Mouse (Mus musculus): Measurements from ENCODE around the gene Capza1.
A peak's percentile ranks its signal among the peaks of the same experiment; 100 is the strongest.
"Not testable (repeated sequence)": the region's sequence is repeated elsewhere in the genome, so short reads cannot be mapped to it uniquely, and the experiment has no call there.

Gene Capza1

DNA sequence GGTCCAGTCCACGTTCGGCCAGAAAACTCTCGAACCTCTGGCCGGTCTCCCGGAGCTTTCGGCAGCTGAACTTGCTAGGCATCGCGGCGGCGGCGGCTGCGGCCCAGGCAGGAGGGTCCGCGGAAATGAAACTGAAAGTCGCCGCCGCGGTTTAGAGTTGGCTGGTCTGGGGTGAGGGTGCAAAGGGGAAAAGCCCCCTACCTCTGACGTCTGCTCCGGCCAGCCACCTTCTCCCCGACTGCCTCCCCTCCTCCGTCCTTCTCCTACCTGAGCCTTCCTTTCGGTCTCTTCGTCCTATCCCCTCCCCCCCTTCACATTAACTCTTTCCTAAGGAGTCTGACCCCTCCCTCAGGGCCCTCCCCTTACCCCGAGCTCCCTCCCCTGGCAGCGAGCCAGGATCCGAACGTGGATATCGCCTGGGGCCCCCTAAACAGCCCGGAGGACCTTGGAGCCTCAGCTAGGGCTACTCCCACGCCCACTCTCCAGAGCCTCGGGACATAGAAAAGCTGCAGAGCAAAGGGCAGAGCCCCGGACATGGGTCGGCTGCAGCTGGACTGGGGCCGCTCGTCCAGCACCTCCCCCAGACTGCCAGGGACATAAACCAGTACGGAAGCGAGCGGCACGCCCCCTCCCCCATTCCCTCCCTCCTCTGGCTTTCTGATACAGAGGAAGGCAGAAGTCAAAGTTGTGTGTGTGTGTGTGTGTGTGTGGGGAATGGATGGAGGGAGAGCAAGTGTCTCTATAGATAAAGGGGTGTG, 46.1 kb downstream of the Capza1 start, which contains the start of gene Mov10:
TSS of gene Mov10 (minus strand) at position 573 of the 758 bp plus-strand sequence.
- DNase-seq (ENCODE audit: low read depth in 2 of 2, low spot score in 2 of 2): peak; percentile 32 to 46

DNA sequence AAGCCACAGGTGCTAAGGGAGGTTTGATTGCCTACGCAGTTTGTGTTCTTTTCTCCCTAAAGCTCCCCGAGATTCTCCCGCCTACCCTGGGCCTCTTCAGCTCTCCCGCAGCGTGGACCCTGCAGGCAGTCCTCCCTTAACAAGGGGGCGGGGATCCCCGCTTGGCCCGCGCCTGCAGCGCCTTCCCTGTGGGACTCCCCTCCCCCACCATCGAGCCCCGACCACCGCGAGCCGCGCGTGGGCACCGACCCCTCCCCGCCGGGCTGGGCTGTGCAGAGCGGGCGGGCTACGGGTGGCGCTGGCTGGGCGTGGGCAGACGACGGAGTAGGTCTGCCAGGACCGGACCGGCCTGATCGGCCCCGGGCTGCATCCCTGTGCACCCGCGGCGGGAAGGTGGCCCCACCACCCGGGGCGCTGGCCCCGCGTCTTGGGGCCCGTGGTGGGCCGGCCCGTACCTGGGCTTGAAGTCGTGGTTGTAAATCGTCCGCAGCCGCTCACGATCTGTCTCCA, 46.8 kb downstream of the Capza1 start:
- peak in 1 of 2 experiments; percentile 26 for DNase-seq (ENCODE audit: low read depth in 2 of 2, low spot score in 2 of 2)

DNA sequence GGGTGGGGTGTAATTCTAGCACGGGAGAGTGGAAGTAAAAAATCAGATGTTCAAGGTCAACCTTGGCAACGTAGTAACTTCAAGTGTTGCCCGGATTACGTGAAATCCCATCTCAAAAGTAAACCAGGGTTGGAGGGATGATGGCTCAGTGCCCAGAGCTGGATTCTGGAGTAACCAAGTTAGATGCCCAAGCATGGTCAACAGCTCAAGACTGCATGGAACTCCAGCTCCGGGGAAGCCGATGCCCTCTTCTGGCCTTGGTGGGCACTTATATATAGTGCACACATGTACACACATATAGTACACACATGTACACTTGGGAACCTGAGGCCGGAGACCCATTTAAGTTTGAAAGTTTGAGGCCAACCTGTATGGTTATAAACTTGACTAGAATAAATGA, 48.2 kb downstream of the Capza1 start:
- DNase-seq (ENCODE audit: low read depth in 2 of 2, low spot score in 2 of 2): no peak

DNA sequence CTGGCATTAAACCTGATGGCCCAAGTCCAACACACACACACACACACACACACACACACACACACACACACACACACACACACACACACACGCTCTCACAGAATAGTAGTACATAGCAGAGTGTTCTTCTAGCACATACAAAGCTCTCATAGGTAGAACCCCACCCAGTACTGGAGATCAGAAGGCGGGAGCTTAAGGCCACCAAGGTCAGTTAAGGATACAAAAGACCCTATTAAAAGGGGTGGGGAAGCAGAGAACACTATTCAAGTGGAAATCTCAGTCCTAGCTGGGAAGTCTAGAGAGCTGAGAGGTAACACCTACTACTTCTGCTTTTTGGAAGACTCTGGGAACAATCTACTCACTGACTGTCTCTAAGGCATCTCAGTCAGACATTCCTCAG, 49.0 kb downstream of the Capza1 start:
- no peak for DNase-seq (ENCODE audit: low read depth in 2 of 2, low spot score in 2 of 2)

DNA sequence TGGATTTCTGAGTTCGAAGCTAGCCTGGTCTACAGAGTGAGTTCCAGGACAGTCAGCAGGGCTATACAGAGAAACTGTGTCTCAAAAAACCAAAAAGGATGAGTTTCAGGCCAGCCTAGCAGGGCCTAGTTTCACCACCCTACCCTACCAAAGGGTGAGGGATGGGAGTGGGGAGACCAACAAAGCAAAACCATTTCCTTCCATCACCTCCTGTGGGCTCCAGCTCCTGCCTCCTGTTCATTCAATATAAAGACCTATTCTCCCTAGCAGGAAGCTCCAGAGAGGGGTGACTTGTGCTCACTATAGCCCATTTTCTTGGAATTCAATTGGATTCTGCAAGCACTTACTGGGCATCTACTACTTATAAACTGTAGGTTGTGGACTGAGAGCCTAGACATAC, 49.6 kb downstream of the Capza1 start:
- DNase-seq (ENCODE audit: low read depth in 2 of 2, low spot score in 2 of 2): no peak

DNA sequence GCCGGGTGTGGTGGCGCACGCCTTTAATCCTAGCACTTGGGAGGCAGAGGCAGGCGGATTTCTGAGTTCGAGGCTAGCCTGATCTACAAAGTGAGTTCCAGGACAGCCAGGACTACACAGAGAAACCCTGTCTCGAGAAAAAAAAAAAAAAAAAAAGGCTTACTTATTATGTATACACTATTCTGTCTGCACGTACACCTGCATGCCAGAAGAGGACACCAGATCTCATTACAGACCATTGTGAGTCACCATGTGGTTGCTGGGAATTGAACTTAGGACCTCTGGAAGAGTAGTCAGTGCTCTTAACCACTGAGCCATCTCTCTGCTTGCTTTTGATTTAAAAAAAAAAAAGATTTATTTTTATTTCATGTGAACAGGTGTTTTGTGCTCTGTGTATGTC, 51.1 kb downstream of the Capza1 start:
- not testable (repeated sequence) for DNase-seq (ENCODE audit: low read depth in 2 of 2, low spot score in 2 of 2)

DNA sequence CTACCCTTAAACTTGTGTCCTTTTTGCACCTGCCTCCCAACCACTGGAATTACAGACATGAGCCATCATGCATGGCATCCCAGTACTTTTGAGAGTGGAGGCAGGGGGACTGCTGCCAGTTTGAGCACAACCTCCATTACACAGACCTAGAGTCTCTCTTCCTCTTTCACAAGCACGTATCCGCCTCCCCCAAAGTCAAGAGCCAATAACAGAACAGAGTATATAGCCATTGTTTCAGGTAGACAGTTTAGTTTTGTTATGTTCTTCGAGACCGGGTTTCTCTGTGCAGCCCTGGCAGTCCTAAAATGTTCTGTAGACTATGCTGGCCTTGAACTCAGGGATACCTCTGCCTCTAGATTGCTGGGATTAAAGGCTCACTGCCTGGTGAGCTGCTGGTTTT, 52.1 kb downstream of the Capza1 start:
- DNase-seq (ENCODE audit: low read depth in 2 of 2, low spot score in 2 of 2): no peak

DNA sequence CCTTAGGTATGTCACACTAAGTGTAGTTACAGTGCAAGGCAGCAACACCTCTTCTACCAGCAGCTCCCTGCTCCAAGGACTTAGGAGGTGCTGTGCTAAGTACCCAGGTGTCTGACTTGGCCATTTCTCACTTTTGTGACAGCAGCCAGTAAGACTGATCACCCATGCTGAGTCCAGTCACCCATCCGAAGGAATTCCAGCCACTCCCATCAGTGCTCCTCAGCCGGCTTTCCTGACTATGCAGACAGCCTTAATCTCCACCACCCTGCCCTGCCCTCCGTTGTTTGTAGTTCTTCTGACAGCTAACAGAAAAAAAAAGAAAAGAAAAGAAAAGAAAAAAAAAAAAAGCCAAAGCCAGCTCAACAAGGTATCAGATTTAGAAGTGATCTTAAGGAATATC, 52.6 kb downstream of the Capza1 start:
- no peak for DNase-seq (ENCODE audit: low read depth in 2 of 2, low spot score in 2 of 2)

DNA sequence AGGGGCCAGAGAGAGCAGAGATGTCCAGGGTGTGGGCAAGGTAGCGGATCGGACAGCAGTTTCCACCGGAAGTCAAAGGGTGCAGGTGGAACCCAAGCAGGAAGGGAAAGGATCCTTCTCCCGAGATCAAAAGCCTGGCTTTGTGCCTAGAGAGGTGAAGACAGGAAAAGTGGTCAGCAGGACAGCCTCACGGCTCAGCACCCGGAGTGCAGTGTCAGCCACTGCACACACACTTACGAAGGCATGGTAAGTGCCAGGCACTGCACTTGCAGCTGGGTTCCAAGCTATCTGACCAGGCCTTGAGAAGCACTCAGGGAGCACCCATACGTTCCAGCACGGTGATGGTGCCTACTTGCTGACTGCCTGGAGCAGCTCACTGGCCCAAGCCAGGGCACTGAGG, 58.8 kb downstream of the Capza1 start:
- DNase-seq (ENCODE audit: low read depth in 2 of 2, low spot score in 2 of 2): no peak

DNA sequence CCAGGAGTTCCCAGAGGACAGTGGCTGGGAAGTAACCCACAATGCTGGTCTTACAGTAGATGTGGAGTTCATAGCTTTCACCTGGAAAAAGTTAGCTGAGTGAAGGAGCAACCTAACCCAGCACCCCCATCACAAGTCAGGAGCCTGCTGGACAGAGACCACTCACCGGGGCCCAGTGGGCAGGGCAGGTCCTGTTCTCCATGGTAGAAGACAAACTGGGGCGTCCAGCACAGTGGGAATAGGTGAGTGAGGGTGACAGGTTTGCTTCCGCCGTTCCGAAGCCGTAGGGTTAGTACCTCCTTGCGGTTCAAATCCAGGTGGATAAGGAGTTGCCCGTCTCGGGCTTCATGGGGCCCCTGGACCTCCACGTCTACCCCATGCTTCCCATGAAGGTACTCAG, 60.0 kb downstream of the Capza1 start:
- no peak for DNase-seq (ENCODE audit: low read depth in 2 of 2, low spot score in 2 of 2)

DNA sequence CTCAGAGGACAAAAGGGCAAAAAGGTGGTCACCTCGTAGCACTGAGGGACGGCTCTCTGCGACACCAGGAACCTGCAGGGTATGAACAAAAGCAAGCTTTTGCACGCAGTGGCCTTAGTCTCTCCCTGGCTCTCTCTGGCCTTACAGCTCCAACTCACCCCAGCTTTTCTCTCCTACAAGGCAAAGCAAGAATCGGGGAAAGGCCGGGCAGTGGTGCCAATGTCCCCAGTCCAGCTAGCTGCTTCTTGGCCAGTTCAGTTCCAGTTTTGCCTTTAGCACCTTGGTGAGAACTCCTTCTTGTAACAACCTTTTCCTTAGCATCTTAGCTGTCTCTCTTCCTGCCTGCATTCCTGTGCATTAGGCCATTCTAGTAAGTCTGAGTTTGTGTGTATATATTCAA, 62.8 kb downstream of the Capza1 start:
- no peak for DNase-seq (ENCODE audit: low read depth in 2 of 2, low spot score in 2 of 2)

DNA sequence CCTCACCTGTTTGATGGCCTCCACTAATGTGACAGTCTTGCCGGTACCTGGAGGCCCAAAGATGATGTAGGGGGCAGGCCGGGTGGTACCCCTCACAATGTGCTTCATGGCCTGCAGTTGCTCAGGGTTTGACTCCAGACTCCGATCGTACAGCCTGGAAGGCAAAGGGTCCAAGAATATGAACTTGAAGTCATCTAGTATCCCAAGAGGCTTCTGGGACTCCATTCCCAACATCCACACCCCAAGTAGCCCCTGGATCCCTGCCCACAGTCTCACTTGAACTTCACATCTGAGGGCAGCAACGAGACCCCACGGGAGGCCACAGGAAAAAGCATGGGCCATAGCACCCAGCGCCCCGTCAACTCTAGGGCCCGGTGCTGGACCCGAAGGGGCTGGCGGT, 63.6 kb downstream of the Capza1 start:
- no peak for DNase-seq (ENCODE audit: low read depth in 2 of 2, low spot score in 2 of 2)

DNA sequence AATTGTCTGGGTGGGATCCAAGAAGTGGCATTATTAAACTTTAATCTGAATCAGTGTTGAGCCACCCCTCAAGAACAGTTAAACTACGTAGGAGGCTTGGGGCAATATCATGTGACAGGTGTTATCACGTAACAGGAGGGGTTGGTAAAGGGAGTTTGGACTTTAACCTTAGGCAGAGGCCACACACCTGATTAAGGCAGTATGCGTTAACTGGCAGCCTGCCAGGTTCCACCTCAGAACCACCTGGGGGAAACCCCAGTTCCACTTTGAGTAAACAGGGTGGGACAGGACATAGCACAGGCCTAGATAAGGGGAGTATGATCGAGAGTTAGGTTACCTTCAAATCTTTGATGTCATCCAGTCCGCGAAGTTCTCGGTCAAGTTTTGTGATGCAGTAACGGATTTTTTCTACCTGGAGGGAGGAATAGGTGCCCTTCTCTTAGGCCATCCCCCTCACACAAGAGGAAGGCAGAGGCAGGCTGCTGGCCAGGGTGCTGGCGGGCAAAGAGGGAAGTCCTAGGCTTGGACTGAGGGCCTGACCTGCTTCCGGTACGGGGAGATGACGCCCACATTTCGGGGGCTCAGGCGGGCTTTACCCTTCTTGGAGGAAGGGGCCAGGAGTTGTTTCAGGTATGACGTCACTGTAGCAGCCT, 67.7 kb downstream of the Capza1 start:
- DNase-seq (ENCODE audit: low read depth in 2 of 2, low spot score in 2 of 2): peak in 1 of 2 experiments; percentile 29

DNA sequence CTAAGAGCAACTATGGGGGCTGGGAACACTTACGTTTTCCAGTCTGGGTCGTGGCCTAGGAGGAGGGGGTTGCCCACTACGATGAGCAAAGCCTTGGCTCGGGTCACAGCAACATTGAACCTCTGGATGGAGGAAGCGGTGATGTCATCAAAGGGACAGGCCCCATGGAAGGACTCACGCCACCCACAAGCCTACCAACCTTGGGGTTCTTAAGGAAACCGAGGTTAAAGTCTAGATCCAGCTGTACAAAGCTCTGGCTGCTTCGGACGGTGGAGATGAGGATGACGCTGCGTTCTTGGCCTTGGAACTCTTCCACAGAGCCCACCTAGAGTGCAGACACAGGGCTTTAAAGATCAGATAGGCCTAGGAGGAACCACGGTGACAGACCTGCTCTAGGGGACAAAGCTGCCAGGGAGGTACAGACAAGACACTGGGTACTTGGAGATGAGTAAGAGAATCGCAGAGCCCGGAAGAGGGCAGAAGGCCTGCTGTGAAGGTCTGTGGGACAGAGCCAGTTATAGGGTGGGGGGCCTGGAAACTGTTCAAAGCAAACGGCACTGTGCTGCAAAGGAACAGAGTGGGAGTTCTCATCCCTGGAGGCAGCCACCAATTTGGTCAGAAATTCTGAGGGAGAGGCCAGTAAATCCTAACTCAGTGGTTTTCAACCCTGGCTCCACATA, 68.5 kb downstream of the Capza1 start:
- no peak for DNase-seq (ENCODE audit: low read depth in 2 of 2, low spot score in 2 of 2)

DNA sequence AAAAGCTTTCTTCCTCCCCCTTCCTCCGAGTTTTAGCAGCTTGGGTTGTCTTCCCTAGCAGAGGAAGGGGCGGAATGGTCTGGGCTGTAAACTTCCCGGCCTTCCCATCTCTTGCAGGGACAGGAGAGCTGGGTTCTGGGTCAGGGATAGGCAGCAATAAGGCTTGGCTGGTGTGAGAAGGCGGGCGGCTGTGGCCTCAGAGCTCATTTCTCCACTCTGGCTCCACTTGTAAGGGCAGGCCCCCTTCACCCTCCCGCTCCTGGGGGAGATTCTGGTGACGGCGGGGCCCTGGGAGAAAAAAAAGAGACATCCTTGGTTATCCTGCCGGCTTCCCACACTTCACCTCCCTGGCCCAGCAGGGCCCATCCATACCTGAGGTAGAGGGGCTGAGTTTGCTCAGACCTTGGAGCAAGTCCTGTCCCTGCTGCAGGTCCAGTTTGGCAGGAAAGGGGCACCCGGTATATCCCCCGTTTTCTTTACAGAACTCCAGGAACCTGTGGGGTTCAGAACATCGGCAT, 69.3 kb downstream of the Capza1 start:
- DNase-seq (ENCODE audit: low read depth in 2 of 2, low spot score in 2 of 2): no peak

DNA sequence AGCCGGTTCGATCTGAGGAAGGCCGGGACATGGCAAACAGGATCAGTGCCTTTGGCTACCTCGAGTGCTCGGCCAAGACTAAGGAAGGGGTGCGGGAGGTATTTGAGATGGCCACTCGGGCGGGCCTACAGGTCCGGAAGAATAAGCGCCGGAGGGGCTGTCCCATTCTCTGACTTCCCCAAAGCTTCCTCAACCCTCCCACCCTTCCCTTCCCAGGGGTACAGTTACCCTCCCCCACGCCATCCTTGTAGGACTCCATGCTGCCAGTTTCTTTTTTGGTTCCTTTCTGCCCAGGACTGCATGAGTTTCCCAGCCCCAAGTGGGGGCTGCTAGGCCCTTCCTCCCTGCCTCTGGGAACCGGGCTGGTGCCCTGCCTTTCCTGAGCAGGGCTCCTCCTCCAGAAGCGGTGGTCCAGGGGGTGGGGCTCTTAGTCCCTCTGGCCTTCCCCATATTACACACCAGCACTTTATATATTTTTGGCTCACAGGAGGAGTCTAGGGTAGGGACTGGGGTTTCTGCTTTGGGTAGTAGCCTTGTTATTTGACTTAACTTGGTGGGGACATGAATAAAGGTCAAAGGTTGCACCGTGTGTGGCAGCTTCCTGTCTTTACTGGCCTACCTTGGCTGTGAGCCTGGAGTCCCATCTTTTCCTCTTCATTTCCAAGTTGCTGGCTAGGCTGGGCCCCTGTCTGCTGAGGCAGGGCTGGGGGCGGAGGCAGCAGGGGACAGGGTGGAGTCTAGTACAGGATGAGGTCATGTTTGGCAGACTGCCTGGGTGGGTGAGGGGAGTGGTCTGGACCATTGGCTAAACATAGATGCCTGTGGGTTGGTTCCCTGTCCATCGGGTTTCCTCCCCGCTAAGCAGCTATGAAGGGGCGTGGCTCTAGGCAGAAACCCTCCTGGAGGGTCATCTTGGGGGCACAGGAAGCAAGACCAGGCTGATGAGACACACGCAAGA, 70.2 kb downstream of the Capza1 start:
- peak in 1 of 2 experiments; percentile 29 for DNase-seq (ENCODE audit: low read depth in 2 of 2, low spot score in 2 of 2)

DNA sequence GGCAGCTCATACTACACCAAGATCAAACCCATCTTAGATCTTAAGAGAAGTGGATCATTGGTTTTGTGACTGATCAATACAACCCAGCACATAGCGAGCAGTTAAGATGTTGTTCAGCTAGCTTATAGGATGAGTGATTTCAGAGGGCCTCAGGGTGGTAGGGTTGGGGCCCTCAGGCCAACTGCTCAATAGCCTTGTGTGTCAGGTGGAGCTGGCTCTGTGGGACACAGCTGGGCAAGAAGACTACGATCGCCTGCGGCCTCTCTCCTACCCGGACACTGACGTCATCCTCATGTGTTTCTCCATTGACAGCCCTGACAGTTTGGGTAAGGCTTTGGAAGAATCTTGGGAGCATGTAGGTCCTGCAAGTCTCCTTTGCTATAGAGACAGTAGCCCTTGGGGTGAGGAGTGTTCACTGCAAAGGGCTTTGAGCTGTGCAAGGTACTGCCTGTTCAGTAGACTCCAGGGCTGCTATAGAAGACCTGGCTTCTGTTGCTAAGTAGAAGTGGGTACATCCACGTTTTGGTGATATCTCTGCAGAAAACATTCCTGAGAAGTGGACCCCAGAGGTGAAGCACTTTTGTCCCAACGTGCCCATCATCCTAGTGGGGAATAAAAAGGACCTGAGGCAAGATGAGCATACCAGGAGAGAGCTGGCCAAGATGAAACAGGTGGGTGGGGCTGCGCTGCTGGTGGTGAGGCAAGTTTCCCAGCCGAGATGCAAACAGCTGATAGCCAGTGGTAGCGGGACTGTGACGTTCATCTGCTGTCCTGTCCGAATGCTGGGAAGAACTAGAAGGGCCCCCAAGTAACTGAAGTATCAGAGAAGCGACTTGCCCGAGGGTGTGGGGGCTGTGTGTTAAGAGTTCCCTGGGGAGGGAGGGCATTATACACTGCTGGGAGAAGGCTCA, 71.7 kb downstream of the Capza1 start:
- DNase-seq (ENCODE audit: low read depth in 2 of 2, low spot score in 2 of 2): no peak

DNA sequence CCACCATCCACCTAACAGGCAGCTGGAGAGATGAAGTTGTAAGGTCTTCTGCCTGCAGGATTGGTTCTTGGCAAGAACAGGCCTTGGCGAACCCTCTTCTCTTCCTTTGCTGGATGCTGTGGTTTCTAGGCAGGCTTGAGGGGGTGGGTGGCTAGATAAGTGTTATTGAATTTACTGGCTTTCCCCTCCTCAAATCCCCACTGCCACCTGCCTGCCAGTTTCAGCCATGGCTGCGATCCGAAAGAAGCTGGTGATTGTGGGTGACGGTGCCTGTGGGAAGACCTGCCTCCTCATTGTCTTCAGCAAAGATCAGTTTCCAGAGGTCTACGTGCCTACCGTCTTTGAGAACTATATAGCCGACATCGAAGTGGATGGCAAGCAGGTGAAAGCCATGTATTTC, 72.6 kb downstream of the Capza1 start:
- no peak for DNase-seq (ENCODE audit: low read depth in 2 of 2, low spot score in 2 of 2)

DNA sequence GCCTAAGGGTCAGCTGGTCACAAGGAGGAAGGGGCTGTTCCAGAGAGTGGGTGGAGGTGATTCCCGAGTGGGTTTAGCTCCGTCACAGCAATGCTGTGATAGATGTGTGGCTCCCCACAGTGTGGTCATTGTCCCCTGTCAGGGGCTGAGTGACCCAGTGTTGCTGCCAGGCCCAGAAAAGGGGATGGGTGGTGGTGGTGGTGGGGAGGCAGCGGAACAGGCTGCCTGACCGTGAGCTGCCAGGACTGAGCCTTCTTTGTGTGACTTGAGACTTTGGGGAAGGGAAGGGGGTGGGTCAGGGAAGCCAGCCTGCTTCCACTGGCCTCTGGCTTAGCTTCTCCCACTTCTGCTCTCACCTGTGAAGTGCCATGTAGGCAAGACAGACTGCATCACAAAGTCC, 73.3 kb downstream of the Capza1 start:
- DNase-seq (ENCODE audit: low read depth in 2 of 2, low spot score in 2 of 2): no peak
